Mouse (Mus musculus): ENCODE data around the gene Cntnap5c. TPM values are rescaled to one million over a fixed set of nuclear protein-coding genes. Genes with fewer than 3 reads are reported as not detected.

Gene Cntnap5c
- polyA plus RNA-seq, 1 experiment = not detected

DNA sequence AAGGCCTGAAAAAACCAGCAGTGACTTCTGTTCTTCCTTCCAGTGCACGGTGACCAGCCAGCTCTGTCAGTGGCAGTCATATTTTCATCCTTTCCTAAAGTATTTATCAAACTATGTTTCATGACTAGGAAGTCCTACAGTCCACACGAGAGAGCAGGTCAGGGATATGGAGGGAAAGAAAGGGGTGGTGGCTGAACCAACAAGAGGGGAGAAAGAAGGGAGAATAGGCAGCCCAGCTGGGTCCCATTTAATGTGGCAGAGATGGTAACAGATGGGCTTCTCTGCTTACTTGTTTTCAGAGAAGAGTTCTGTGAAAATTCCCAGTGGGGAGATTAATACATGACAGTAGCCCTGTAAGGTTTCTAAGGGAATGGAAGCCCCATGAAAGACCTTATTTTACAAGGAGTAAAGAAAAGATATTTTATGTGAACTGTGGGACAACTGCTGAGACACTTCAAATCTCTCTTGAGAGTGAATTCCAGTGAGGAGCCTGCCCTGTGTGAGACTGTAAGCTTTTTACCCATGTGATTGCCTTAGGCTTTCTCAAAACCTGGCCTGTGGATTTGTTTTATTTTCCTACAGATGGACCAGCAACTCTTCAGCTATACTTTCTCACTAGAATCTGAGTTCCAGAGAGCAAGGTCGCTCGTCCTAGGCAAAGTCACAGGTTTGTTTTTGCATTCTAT lies 594.4 kb downstream of the Cntnap5c start:
- H3K79me3 ChIP-seq (ENCODE audit: low read depth) = no peaks in the 10 kb centered on the region
- no peaks in the 10 kb centered on the region for H3K36me3 ChIP-seq (ENCODE audit: control insufficient read depth, insufficient read depth)
- H3K79me2 ChIP-seq (ENCODE audit: control insufficient read depth, insufficient read depth) = no peaks in the 10 kb centered on the region
- TF ChIP-seq CTCF (IDR thresholded peaks at IDR 0.05; ENCODE audit: control insufficient read depth, insufficient read depth, insufficient read length) (no peak), MAX (IDR thresholded peaks at IDR 0.05) (no peak), USF1 (IDR thresholded peaks at IDR 0.05; ENCODE audit: low read depth) (no peak), MYOG (IDR thresholded peaks at IDR 0.05; ENCODE audit: control insufficient read depth, extremely low read depth, insufficient read length) (no peak), CEBPB (IDR thresholded peaks at IDR 0.05; ENCODE audit: low read depth) (no peak)
- no peaks in the 10 kb centered on the region for H3K27me3 ChIP-seq (ENCODE audit: control insufficient read depth, insufficient read depth, insufficient read length)
- H3K4me3 ChIP-seq (ENCODE audit: insufficient read depth, poor library complexity, severe bottlenecking) = no peak overlapping the region
- no peak overlapping the region for H3ac ChIP-seq (ENCODE audit: control insufficient read depth, insufficient read length, low read depth)

DNA sequence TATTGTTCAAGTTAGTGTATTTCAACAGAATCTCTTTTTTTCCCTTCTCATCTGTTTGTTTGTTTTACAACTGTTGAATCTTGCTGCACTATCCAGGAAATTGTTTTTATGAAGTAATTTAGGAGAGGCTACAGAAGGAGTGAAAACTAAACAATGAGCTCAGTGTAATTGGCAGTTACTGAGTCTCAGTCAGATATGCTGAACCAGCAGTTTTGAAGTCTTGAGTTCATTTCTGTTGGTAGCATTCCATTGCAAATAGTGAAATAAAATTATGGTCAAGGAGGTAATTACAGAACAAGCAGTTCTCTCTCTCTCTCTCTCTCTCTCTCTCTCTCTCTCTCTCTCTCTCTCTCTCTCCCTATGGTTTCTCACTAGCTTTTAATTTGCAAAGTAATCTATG lies 600.7 kb downstream of the Cntnap5c start:
- H3K79me2 ChIP-seq (ENCODE audit: control insufficient read depth, insufficient read depth) = no peaks in the 10 kb centered on the region
- no peaks in the 10 kb centered on the region for H3K36me3 ChIP-seq (ENCODE audit: control insufficient read depth, insufficient read depth)
- no peak overlapping the region for H3K4me3 ChIP-seq (ENCODE audit: insufficient read depth, poor library complexity, severe bottlenecking)
- no peak overlapping the region for H3ac ChIP-seq (ENCODE audit: control insufficient read depth, insufficient read length, low read depth)
- H3K27me3 ChIP-seq (ENCODE audit: control insufficient read depth, insufficient read depth, insufficient read length) = no peaks in the 10 kb centered on the region
- no peak for TF ChIP-seq CTCF (IDR thresholded peaks at IDR 0.05; ENCODE audit: control insufficient read depth, insufficient read depth, insufficient read length)
- H3K79me3 ChIP-seq (ENCODE audit: low read depth) = no peaks in the 10 kb centered on the region

DNA sequence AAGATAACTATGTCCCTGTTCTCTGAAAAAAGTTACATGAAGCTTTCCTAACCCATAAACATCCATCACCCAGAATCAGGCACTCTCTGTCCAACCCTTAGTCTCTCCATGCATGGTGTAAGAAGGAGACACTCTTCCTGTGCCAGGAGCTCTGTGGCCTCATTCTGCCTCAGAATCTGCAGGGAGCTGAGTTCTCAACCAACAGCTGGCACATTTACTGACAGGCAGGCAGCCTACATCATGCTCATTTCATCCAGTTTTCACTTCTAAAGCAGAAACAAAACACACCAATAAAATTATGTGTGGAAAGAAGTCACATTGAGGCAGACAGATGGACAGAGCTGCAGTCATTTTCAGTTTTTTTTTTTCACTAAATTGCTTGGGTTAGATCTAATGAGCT lies 638.4 kb downstream of the Cntnap5c start:
- H3K4me3 ChIP-seq (ENCODE audit: insufficient read depth, poor library complexity, severe bottlenecking) = no peak overlapping the region
- no peaks in the 10 kb centered on the region for H3K36me3 ChIP-seq (ENCODE audit: control insufficient read depth, insufficient read depth)
- TF ChIP-seq FOSL1 (IDR thresholded peaks at IDR 0.05; ENCODE audit: insufficient read depth, low read length, poor library complexity, severe bottlenecking) (no peak), CEBPB (IDR thresholded peaks at IDR 0.05; ENCODE audit: low read depth) (no peak), USF1 (IDR thresholded peaks at IDR 0.05; ENCODE audit: low read depth) (no peak), MAX (IDR thresholded peaks at IDR 0.05) (no peak), MYOG (IDR thresholded peaks at IDR 0.05; ENCODE audit: control insufficient read depth, extremely low read depth, insufficient read length) (no peak), MYOD1 (IDR thresholded peaks at IDR 0.05; ENCODE audit: control insufficient read depth, insufficient read length, low read depth) (no peak), CTCF (IDR thresholded peaks at IDR 0.05; ENCODE audit: control insufficient read depth, insufficient read depth, insufficient read length) (no peak)
- H3K27me3 ChIP-seq (ENCODE audit: control insufficient read depth, insufficient read depth, insufficient read length) = no peaks in the 10 kb centered on the region
- no peak overlapping the region for H3ac ChIP-seq (ENCODE audit: control insufficient read depth, insufficient read length, low read depth)
- no peaks in the 10 kb centered on the region for H3K79me2 ChIP-seq (ENCODE audit: control insufficient read depth, insufficient read depth)
- H3K79me3 ChIP-seq (ENCODE audit: low read depth) = no peaks in the 10 kb centered on the region

DNA sequence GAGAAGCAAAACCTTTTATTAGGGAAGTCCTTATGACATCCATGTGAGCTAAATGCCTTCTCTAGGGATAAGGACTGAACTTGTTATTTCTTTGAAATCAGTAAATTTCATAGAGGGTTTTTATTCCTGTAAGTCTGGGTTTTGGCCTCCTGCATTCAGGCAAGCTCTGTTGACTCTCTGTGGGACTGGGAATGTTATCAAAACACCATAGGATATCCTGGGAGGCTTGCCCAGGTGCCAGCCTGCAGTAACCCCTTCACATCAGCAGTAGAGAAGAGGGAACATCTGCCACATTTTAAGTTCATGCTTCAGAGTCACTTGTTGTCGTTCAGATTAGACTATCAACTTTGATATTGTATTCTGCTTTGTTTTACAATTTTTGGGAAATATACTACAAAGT lies 639.4 kb downstream of the Cntnap5c start:
- TF ChIP-seq USF1 (IDR thresholded peaks at IDR 0.05; ENCODE audit: low read depth) = no peak
- no peak for TF ChIP-seq FOSL1 (IDR thresholded peaks at IDR 0.05; ENCODE audit: insufficient read depth, low read length, poor library complexity, severe bottlenecking)
- no peak for TF ChIP-seq CEBPB (IDR thresholded peaks at IDR 0.05; ENCODE audit: low read depth)
- no peak for TF ChIP-seq MAX (IDR thresholded peaks at IDR 0.05)
- TF ChIP-seq MYOG (IDR thresholded peaks at IDR 0.05; ENCODE audit: control insufficient read depth, extremely low read depth, insufficient read length) = no peak
- no peak for TF ChIP-seq MYOD1 (IDR thresholded peaks at IDR 0.05; ENCODE audit: control insufficient read depth, insufficient read length, low read depth)
- TF ChIP-seq CTCF (IDR thresholded peaks at IDR 0.05; ENCODE audit: control insufficient read depth, insufficient read depth, insufficient read length) = no peak
- Histone ChIP-seq H3K79me2 (ENCODE audit: control insufficient read depth, insufficient read depth) (no peaks in the 10 kb centered on the region), H3K4me3 (ENCODE audit: insufficient read depth, poor library complexity, severe bottlenecking) (no peak overlapping the region), H3K79me3 (ENCODE audit: low read depth) (no peaks in the 10 kb centered on the region), H3K36me3 (ENCODE audit: control insufficient read depth, insufficient read depth) (no peaks in the 10 kb centered on the region), H3ac (ENCODE audit: control insufficient read depth, insufficient read length, low read depth) (no peak overlapping the region), H3K27me3 (ENCODE audit: control insufficient read depth, insufficient read depth, insufficient read length) (no peaks in the 10 kb centered on the region)

DNA sequence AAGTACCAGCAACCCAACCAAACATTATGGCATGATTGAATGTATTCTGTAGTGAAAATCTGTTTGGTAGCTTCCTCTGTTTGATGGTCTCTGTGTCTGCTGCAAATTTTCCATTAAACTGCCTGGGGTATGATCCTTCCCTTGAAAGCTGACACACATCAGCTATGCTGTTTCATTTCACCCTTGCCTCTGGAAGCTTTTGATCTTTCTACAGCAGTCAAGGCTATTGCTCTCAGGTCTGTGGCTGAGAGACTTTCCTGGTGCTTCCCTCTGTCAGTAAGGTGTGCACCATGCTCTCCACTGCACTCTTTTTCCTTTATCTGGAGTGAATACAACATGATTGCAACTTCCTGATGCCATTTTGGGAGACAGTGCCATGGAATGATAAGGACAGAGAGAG lies 668.1 kb downstream of the Cntnap5c start:
- Histone ChIP-seq H3K79me2 (ENCODE audit: control insufficient read depth, insufficient read depth) (no peaks in the 10 kb centered on the region), H3K4me3 (ENCODE audit: insufficient read depth, poor library complexity, severe bottlenecking) (no peak overlapping the region), H3ac (ENCODE audit: control insufficient read depth, insufficient read length, low read depth) (no peak overlapping the region), H3K27me3 (ENCODE audit: control insufficient read depth, insufficient read depth, insufficient read length) (no peaks in the 10 kb centered on the region), H3K79me3 (ENCODE audit: low read depth) (no peaks in the 10 kb centered on the region), H3K36me3 (ENCODE audit: control insufficient read depth, insufficient read depth) (no peaks in the 10 kb centered on the region)
- TF ChIP-seq USF1 (IDR thresholded peaks at IDR 0.05; ENCODE audit: low read depth) = no peak
- no peak for TF ChIP-seq CTCF (IDR thresholded peaks at IDR 0.05; ENCODE audit: control insufficient read depth, insufficient read depth, insufficient read length)
- no peak for TF ChIP-seq FOSL1 (IDR thresholded peaks at IDR 0.05; ENCODE audit: insufficient read depth, low read length, poor library complexity, severe bottlenecking)
- no peak for TF ChIP-seq MAX (IDR thresholded peaks at IDR 0.05)

Other genes with a start within 250 kb of the Cntnap5c start
- gene Vmn2r120, start 224.1 kb upstream of the Cntnap5c start, polyA plus RNA-seq (2012; fragmentation: generic; extraction: Trizol) = not detected
- not detected for gene Gm21834, start 27.4 kb upstream of the Cntnap5c start, polyA plus RNA-seq (2012; fragmentation: generic; extraction: Trizol)

All from C2C12 (cell line).